8 mouse cellular contexts compared by ENCODE assay signal in the genomic region with DNA sequence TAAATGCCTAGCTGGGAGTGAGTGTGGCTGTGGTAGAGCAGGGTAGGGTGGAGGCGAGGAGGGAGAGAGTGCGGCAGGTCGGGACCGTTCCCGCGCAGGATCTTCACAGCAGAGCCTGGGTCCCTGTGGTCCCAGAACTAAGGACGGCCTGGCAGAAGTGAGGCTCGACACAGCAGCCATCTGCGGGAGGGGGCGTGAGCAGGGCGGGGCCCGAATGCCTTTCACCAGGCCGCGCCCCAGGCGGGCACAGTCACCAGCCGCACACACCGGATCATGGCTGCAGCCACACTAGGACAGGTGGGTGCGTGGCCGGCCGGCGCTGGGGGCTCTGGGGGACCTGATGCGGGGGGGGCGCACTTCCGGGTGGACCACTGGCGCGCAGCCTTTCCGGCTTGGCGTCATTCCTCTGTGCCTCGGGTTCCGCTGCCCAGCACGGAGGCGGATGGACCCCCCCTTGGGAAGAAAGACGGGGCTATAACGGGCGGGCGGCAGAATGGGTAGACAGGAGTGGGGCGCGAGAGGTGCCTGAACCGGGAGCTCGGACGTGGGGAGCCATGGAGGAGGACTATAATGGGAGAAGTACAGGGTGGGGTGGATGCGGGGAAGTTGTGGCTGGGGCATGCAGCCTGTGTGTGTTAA. TPM values are rescaled to one million over a fixed set of nuclear protein-coding genes. Genes with fewer than 3 reads are reported as not detected.
DNase-seq lines count a peak whose midpoint lies in the region; ATAC-seq and TF ChIP-seq lines count a peak whose summit lies in the region.

A gene (plus strand): TSS at position 51 of the 639 bp plus-strand sequence.

- peaks cover 42% of the 10 kb centered on the region for H3K4me1 ChIP-seq in hindbrain, embryonic 10.5 days (replicated peaks)
- H3K4me1 ChIP-seq in lung, embryonic 15.5 days = peaks cover 29% of the 10 kb centered on the region
- peaks cover 7% of the 10 kb centered on the region for H3K4me1 ChIP-seq in olfactory bulb, adult 2 months (ENCODE audit: control insufficient read depth, insufficient read depth, low read length)
- H3K4me1 ChIP-seq in thymus, adult 2 months (replicated peaks; ENCODE audit: control insufficient read depth, insufficient read depth, low read length) = peaks cover 58% of the 10 kb centered on the region

- 0 out of 2 replicates have a peak, but pooled peaks have one; percentile 4 for TF ChIP-seq POLR2A in olfactory bulb, adult 2 months (IDR thresholded peaks at IDR 0.05; ENCODE audit: insufficient read depth, low read depth, low read length)
- TF ChIP-seq POLR2A in thymus, adult 2 months (IDR thresholded peaks at IDR 0.05; ENCODE audit: control insufficient read depth, extremely low read depth, insufficient read depth, low read length, poor library complexity) = no peak

- peak within 1 kb of the TSS; percentile 84 for H3K9ac ChIP-seq in lung, embryonic 15.5 days

- peak within 1 kb of the TSS; percentile 80 for H3K4me2 ChIP-seq in lung, embryonic 15.5 days

- no peak for TF ChIP-seq CTCF in olfactory bulb, adult 2 months (IDR thresholded peaks at IDR 0.05; ENCODE audit: insufficient read depth, low read depth, low read length)
- TF ChIP-seq CTCF in thymus, adult 2 months (IDR thresholded peaks at IDR 0.05; ENCODE audit: borderline replicate concordance, control insufficient read depth, extremely low read depth, insufficient read depth, low read length, poor library complexity) = no peak

- H3K27ac ChIP-seq in hindbrain, embryonic 10.5 days = peak within 1 kb of the TSS; percentile 92
- H3K27ac ChIP-seq in lung, embryonic 15.5 days = peak within 1 kb of the TSS; percentile 95
- H3K27ac ChIP-seq in olfactory bulb, adult 2 months (ENCODE audit: insufficient read depth, low read depth, low read length) = peak within 1 kb of the TSS; percentile 87
- peak within 1 kb of the TSS; percentile 43 for H3K27ac ChIP-seq in thymus, adult 2 months (ENCODE audit: control insufficient read depth, insufficient read depth, low read length)

- H3K4me3 ChIP-seq in hindbrain, embryonic 10.5 days = peak within 1 kb of the TSS; percentile 73
- peak within 1 kb of the TSS; percentile 69 for H3K4me3 ChIP-seq in lung, embryonic 15.5 days
- peak within 1 kb of the TSS; percentile 87 for H3K4me3 ChIP-seq in olfactory bulb, adult 2 months (ENCODE audit: insufficient read depth, low read depth, low read length)
- H3K4me3 ChIP-seq in thymus, adult 2 months (ENCODE audit: control insufficient read depth, insufficient read depth, low read length) = peak within 1 kb of the TSS; percentile 83

- peak; percentile 81 for DNase-seq in NIH3T3 (ENCODE audit: low read depth)
- peak; percentile 90 to 92 for DNase-seq in cerebellum, postnatal 10 days
- DNase-seq in frontal cortex, postnatal 10 days (ENCODE audit: low spot score in 2 of 2) = peak; percentile 40 to 62
- peak; percentile 72 for DNase-seq in hindbrain, embryonic 10.5 days (ENCODE audit: low spot score)
- DNase-seq in layer of hippocampus, adult 9-10 months (ENCODE audit: low spot score) = peak; percentile 22
- peak; percentile 77 for DNase-seq in thymus, adult 2 months

- ATAC-seq in lung, embryonic 15.5 days (ENCODE audit: borderline replicate concordance, extremely low read depth, low FRiP score, low TSS enrichment) = peak; percentile 62

- WGBS in hindbrain, embryonic 10.5 days = under 1% methylated on average over 42 of the region's 42 CpGs
- 0% methylated on average over 40 of the region's 42 CpGs for WGBS in lung, embryonic 15.5 days
- under 1% methylated on average over 42 of the region's 42 CpGs for WGBS in olfactory bulb, adult 2 months
- WGBS in thymus, adult 2 months = 1% methylated on average over 42 of the region's 42 CpGs

- H3K36me3 ChIP-seq in hindbrain, embryonic 10.5 days = no peaks in the 10 kb centered on the region
- 0 out of 2 replicates have a peak, but pooled peaks cover under 1% of the 10 kb centered on the region for H3K36me3 ChIP-seq in lung, embryonic 15.5 days
- H3K36me3 ChIP-seq in thymus, adult 2 months (ENCODE audit: control insufficient read depth, insufficient read depth, low read length) = peaks cover under 1% of the 10 kb centered on the region

- H3K27me3 ChIP-seq in hindbrain, embryonic 10.5 days (ENCODE audit: insufficient read depth, poor library complexity, severe bottlenecking) = no peaks in the 10 kb centered on the region
- H3K27me3 ChIP-seq in lung, embryonic 15.5 days = no peaks in the 10 kb centered on the region
- no peaks in the 10 kb centered on the region for H3K27me3 ChIP-seq in thymus, adult 2 months (ENCODE audit: control insufficient read depth, insufficient read depth, low read length)

- no peaks in the 10 kb centered on the region for H3K9me3 ChIP-seq in hindbrain, embryonic 10.5 days
- no peaks in the 10 kb centered on the region for H3K9me3 ChIP-seq in lung, embryonic 15.5 days

RNA-seq across cellular contexts. Expression of the gene that starts here (rescaled TPM):
- polyA plus RNA-seq in hindbrain, embryonic 10.5 days (2016; fragmentation: Nextera tagmentation; extraction: Ambion mirVana) = 37.1 and 46.2 TPM in 2 replicates
- polyA plus RNA-seq in lung, embryonic 15.5 days (2015; fragmentation: Nextera tagmentation; extraction: Ambion mirVana) = 57.7 and 62.5 TPM in 2 replicates
- not detected in 2 replicates for polyA plus RNA-seq in olfactory bulb, adult 2 months (2012; ENCODE audit: insufficient read depth, insufficient read length, low replicate concordance, missing spikeins)
- 140 and 173 TPM in 2 replicates for polyA plus RNA-seq in thymus, adult 2 months (2012; rRNA removed)

Comparison
In these comparisons a context has a peak if more than half of its experiments do, and no peak if none do; other contexts are left out.
1. Peak in every context shown above with its lines: DNase-seq, ATAC-seq, H3K4me3 ChIP-seq and H3K27ac ChIP-seq.
2. DNase-seq: peak in every context shown above with its lines; median percentile 91 in cerebellum, postnatal 10 days; 81 in NIH3T3; 77 in thymus, adult 2 months; 72 in hindbrain, embryonic 10.5 days; 51 in frontal cortex, postnatal 10 days; 22 in layer of hippocampus, adult 9-10 months.
3. H3K27ac ChIP-seq: peak in every context shown above with its lines; median percentile 95 in lung, embryonic 15.5 days; 92 in hindbrain, embryonic 10.5 days; 87 in olfactory bulb, adult 2 months; 43 in thymus, adult 2 months.